Mouse (Mus musculus): ENCODE data around the gene Slc6a16.

DNA sequence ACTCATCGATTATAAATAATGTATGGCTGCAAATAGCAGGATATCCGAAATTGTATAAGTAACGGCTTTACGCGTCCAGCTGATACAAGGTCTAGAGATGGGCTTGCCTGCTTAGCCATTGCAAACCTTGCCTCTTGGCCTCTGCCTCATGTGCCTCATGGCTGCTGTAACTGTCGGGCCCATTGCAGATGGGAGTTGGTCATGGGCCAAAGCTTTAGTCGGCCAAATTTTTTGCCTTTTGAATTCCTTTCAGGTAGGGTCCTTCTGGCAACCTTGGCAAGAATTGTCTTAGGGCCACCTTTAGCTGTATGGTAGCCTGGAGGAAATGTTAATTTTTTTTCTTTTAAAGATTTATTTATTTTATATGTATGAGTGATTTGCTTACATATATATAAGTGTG lies 16.1 kb upstream of the Slc6a16 start:
- no peak for TF ChIP-seq POLR2A (IDR thresholded peaks at IDR 0.05; ENCODE audit: extremely low read depth, insufficient read depth, low read length)
- TF ChIP-seq CTCF (IDR thresholded peaks at IDR 0.05; ENCODE audit: low read depth, low read length): no peak

All from liver, adult 2 months (tissue).